Mouse (Mus musculus) lung, postnatal 0 days (tissue): ENCODE data around the gene Ugt1a8.

Experiments
- CTCF ChIP-seq: IDR thresholded peaks from 2 replicates; pipeline ENCODE4 v1.5.1; 2016; ENCODE audit warnings: antibody characterized with exemption, mild to moderate bottlenecking
- EP300 ChIP-seq: IDR thresholded peaks from 2 replicates; pipeline ENCODE4 v1.6.1; 2016; ENCODE audit warnings: antibody characterized with exemption, mild to moderate bottlenecking, control low read depth

- TF ChIP-seq CTCF (no peak), EP300 (no peak)
Observed at GRCm38 (mm10) chr1:88249596-88249995, 162.0 kb downstream of the Ugt1a8 start.
